18 mouse cellular contexts compared by ENCODE assay signal in the genomic region with DNA sequence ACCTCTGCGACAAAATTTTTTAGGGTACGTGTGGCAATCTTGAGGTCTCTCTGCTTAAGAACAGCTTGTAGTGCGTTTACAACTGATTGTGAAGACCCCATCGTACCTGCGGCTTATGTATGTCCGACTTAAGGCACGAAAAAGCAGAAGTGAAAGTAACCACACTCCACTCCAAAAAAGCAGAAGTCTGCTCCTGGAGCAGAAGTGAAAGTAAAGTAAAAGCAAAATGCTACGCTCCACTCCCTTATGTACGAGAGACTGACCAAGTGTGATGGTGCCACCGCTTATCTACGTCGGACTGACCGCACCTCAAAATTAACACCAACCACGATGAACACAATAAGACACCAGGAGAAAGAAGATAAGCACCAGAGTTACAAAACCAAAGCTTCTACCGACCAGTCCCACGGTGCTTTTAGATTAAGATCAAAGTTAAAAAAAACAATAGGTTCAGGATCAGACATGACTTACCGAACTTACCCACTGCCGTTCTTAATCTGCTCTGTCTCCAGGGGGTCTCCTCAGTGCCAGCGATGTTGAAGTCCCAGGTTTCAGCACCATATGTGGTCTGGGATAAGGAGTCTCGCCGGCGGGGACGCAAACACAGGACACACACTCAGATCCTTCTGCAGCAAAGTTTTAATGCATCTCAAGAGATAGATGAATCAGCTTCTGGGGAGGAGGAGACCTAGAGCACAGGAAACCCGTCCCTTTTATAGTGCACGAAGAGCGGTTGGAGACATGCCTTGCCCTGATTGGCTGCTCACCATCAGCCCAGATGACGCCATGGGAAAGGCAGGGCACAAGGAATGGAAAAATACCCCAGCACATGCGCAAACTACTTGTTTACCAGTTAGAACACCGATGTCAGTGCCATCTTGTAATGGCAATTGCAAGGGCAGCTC. TPM values are rescaled to one million over a fixed set of nuclear protein-coding genes. Genes with fewer than 3 reads are reported as not detected.
DNase-seq lines count a peak whose midpoint lies in the region; ATAC-seq and TF ChIP-seq lines count a peak whose summit lies in the region.
"Had no signal": no experiment of that assay in that cellular context is flagged by ENCODE, and none has a peak within 500 bp of the region (broad histone marks: within the 10 kb centered on the region; RNA-seq: fewer than 3 reads in every experiment).

No protein-coding gene starts in this region.

- no peaks in the 10 kb centered on the region for H3K36me3 ChIP-seq in liver, embryonic 14.5 days (replicated peaks; ENCODE audit: control insufficient read depth, insufficient read depth, low read depth)
- H3K36me3 ChIP-seq in liver, embryonic 12.5 days = no peaks in the 10 kb centered on the region
- H3K36me3 ChIP-seq in midbrain, embryonic 16.5 days (ENCODE audit: control insufficient read depth, insufficient read depth, low read length) = no peaks in the 10 kb centered on the region
- H3K36me3 ChIP-seq: hindbrain, embryonic 10.5 days; limb, embryonic 12.5 days; stomach, embryonic 15.5 days had no signal

- TF ChIP-seq POLR2A in bone marrow, adult 2 months (IDR thresholded peaks at IDR 0.05; ENCODE audit: borderline replicate concordance, control insufficient read depth, low read depth, low read length) = no peak

- H3K4me2 ChIP-seq in liver, embryonic 14.5 days (ENCODE audit: low read depth) = no peak overlapping the region
- H3K4me2 ChIP-seq in liver, embryonic 12.5 days = no peak overlapping the region
- no peak overlapping the region for H3K4me2 ChIP-seq in midbrain, embryonic 16.5 days (ENCODE audit: low read length)
- H3K4me2 ChIP-seq: limb, embryonic 12.5 days; stomach, embryonic 15.5 days had no signal

- TF ChIP-seq CTCF in liver, embryonic 14.5 days (IDR thresholded peaks at IDR 0.05; ENCODE audit: low read depth) = no peak
- TF ChIP-seq CTCF in bone marrow, adult 2 months (IDR thresholded peaks at IDR 0.05; ENCODE audit: control insufficient read depth, insufficient read depth, low read length) = no peak

- WGBS in liver, embryonic 14.5 days (ENCODE audit: insufficient replicate concordance) = 64% methylated on average over 29 of the region's 29 CpGs
- 68% methylated on average over 29 of the region's 29 CpGs for WGBS in liver, embryonic 12.5 days (ENCODE audit: insufficient replicate concordance)
- whole genome bisulfite sequencing in bone marrow, adult 2 months = 50% methylated on average over 29 of the region's 29 CpGs
- WGBS in midbrain, embryonic 16.5 days = 93% methylated on average over 29 of the region's 29 CpGs

- no peak overlapping the region for H3K27ac ChIP-seq in liver, embryonic 14.5 days
- no peak overlapping the region for H3K27ac ChIP-seq in liver, embryonic 12.5 days
- H3K27ac ChIP-seq in bone marrow, adult 2 months (ENCODE audit: control insufficient read depth, insufficient read depth, low read depth, low read length, poor library complexity) = peak overlapping the region; percentile 58; the same call in 1 of the 2 replicates
- no peak overlapping the region for H3K27ac ChIP-seq in midbrain, embryonic 16.5 days (ENCODE audit: low read length)
- H3K27ac ChIP-seq: hindbrain, embryonic 10.5 days; limb, embryonic 12.5 days; stomach, embryonic 15.5 days had no signal

- H3K9me3 ChIP-seq in liver, embryonic 14.5 days (ENCODE audit: control insufficient read depth, low read length) = no peaks in the 10 kb centered on the region
- peaks cover 20% of the 10 kb centered on the region for H3K9me3 ChIP-seq in liver, embryonic 12.5 days (replicated peaks)
- H3K9me3 ChIP-seq in midbrain, embryonic 16.5 days (replicated peaks; ENCODE audit: control insufficient read depth, low read length, poor library complexity, severe bottlenecking) = peaks cover 26% of the 10 kb centered on the region
- H3K9me3 ChIP-seq: stomach, embryonic 15.5 days had no signal

- ATAC-seq in liver, embryonic 14.5 days (ENCODE audit: insufficient read depth) = no peak
- no peak for ATAC-seq in liver, embryonic 12.5 days
- peak; percentile 98 for ATAC-seq in monocyte, adult 5-6 weeks (replicated peaks; ENCODE audit: insufficient number of reproducible peaks, low FRiP score, low TSS enrichment, poor library complexity, severe bottlenecking)
- ATAC-seq in midbrain, embryonic 16.5 days = no peak
- ATAC-seq: intestine, embryonic 16.5 days had no signal

- no peaks in the 10 kb centered on the region for H3K4me1 ChIP-seq in liver, embryonic 14.5 days (replicated peaks; ENCODE audit: control insufficient read depth in 2 of 2, insufficient read depth in 2 of 2, low read length in 1 of 2)
- H3K4me1 ChIP-seq in liver, embryonic 12.5 days = no peaks in the 10 kb centered on the region
- no peaks in the 10 kb centered on the region; the same call in 1 of the 2 replicates for H3K4me1 ChIP-seq in bone marrow, adult 2 months (ENCODE audit: control insufficient read depth, insufficient read depth, low read length)
- no peaks in the 10 kb centered on the region for H3K4me1 ChIP-seq in midbrain, embryonic 16.5 days (ENCODE audit: control insufficient read depth, insufficient read depth, low read length)
- H3K4me1 ChIP-seq: hindbrain, embryonic 10.5 days; limb, embryonic 12.5 days; stomach, embryonic 15.5 days had no signal

- H3K4me3 ChIP-seq in liver, embryonic 14.5 days (ENCODE audit: insufficient read depth in 1 of 2, low read depth in 2 of 2, low read length in 2 of 2) = no peak overlapping the region
- H3K4me3 ChIP-seq in liver, embryonic 12.5 days = no peak overlapping the region
- peak overlapping the region; percentile 44 for H3K4me3 ChIP-seq in bone marrow, adult 2 months (replicated peaks; ENCODE audit: control insufficient read depth, low read depth, low read length)
- H3K4me3 ChIP-seq in midbrain, embryonic 16.5 days (ENCODE audit: low read depth, low read length) = no peak overlapping the region
- H3K4me3 ChIP-seq: hindbrain, embryonic 10.5 days; limb, embryonic 12.5 days; stomach, embryonic 15.5 days had no signal

- TF ChIP-seq EP300 in liver, embryonic 14.5 days (IDR thresholded peaks at IDR 0.05; ENCODE audit: low read depth) = no peak

- no peaks in the 10 kb centered on the region for H3K27me3 ChIP-seq in liver, embryonic 14.5 days (ENCODE audit: control insufficient read depth, insufficient read depth, low read length)
- H3K27me3 ChIP-seq in liver, embryonic 12.5 days (replicated peaks) = no peaks in the 10 kb centered on the region
- H3K27me3 ChIP-seq in midbrain, embryonic 16.5 days (ENCODE audit: control insufficient read depth, insufficient read depth, low read depth, low read length) = no peaks in the 10 kb centered on the region
- H3K27me3 ChIP-seq: limb, embryonic 12.5 days; stomach, embryonic 15.5 days had no signal

- H3K9ac ChIP-seq in liver, embryonic 14.5 days (replicated peaks) = no peak overlapping the region
- no peak overlapping the region for H3K9ac ChIP-seq in liver, embryonic 12.5 days
- H3K9ac ChIP-seq in midbrain, embryonic 16.5 days (ENCODE audit: low read depth, low read length) = no peak overlapping the region
- H3K9ac ChIP-seq: limb, embryonic 12.5 days; stomach, embryonic 15.5 days had no signal

- peak in 2 of 3 experiments; percentile 1 to 2 for DNase-seq in liver, embryonic 14.5 days (ENCODE audit: low read depth in 3 of 3, low spot score in 3 of 3)
- DNase-seq in B cell, adult 2 months = peak; percentile 46 to 49
- no peak for DNase-seq in retina, postnatal 1 day
- DNase-seq in testis, postnatal 14 days (ENCODE audit: low spot score) = no peak
- DNase-seq: adrenal gland, postnatal 14 days; embryo, embryonic 11 days; kidney, postnatal 10 days had no signal

RNA-seq across cellular contexts. Expression of gene Vmn2r97, which starts 54.5 kb away (rescaled TPM):
- polyA plus RNA-seq in liver, embryonic 14.5 days (2012; rRNA removed) = not detected in 2 replicates
- polyA plus RNA-seq in liver, embryonic 14.5 days (2014; fragmentation: Nextera tagmentation; extraction: Ambion mirVana) = not detected in 2 replicates
- 0.07 TPM in 1 of 2 replicates, not detected in the other for polyA plus RNA-seq in liver, embryonic 12.5 days (2016; fragmentation: Nextera tagmentation; extraction: Ambion mirVana)
- 0.45 TPM in 1 of 2 replicates, not detected in the other for polyA plus RNA-seq in bone marrow, adult 2 months (2011; ENCODE audit: insufficient read depth, insufficient read length, low replicate concordance, missing spikeins)
- 0.19 TPM in 1 of 3 replicates, not detected in the others for total RNA-seq in monocyte, adult 5-6 weeks (2017)
- polyA plus RNA-seq in midbrain, embryonic 16.5 days (2015; fragmentation: Nextera tagmentation; extraction: Ambion mirVana) = 0.05 TPM in 1 of 2 replicates, not detected in the other
- total RNA-seq: midbrain, postnatal 0 days had no signal
- polyA plus RNA-seq: gonadal fat pad, adult 2 months; hindbrain, embryonic 10.5 days; intestine, embryonic 16.5 days; limb, embryonic 12.5 days; lung, embryonic 16.5 days; midbrain, postnatal 0 days; stomach, embryonic 15.5 days had no signal

Comparison
In these comparisons a context has a peak if more than half of its experiments do, and no peak if none do; other contexts are left out.
1. DNase-seq: peak in liver, embryonic 14.5 days (2 of 3) and B cell, adult 2 months (2 of 2); none in retina, postnatal 1 day (single experiment) and testis, postnatal 14 days (single experiment).